Mouse (Mus musculus) stomach, adult 2 months (tissue): ENCODE results near the gene Map3k19. TPM values are rescaled to one million over a fixed set of nuclear protein-coding genes. Genes with fewer than 3 reads are reported as not detected.

Source experiments
- polyA plus RNA-seq: library from polyadenylated mRNA; depleted of rRNA; stranded (reverse); fragments of >200 nt; gene quantifications from 2 replicates; pipeline ENCODE4 v1.2.3, GENCODE M21; 2012; rRNA removed

The Map3k19 gene
- polyA plus RNA-seq: not detected in 2 replicates

DNA sequence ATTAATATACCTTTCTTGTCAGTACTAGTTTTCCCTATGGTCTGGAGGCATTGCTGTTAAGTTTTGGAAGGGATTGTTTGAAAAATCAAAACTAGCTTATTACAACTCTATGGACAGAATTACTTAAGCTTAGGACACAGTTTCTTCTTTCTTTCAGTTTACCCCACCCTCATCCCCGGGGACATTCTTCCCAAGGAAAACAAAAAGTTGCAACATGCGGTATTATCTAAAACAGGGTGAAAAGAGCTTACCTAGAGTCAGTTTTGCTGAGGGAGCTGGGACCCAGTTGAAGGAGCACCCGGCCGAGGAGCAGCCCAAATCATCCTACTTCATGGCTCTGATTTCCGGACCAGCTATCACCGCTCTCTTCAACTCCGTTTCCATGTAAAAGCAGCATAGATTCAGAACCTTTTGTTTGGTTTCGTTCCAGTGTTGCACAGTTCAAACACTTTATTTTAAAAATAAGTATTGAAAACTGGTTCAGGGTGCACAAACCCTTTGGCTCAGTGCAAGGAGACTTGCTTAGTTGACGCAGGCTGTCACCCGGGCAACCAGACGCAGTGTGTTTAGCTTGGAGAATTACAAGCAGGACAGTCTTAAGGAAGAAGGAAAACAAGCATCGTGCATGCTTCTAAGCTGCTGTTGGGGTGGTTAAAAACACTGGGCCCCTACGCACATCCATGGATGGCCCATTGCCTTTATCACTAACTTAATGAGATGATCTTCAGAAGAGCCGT lies at the start of gene Map3k19:
Gene Map3k19, minus strand, starts transcription at position 546 of the 737 bp plus-strand sequence.

DNA sequence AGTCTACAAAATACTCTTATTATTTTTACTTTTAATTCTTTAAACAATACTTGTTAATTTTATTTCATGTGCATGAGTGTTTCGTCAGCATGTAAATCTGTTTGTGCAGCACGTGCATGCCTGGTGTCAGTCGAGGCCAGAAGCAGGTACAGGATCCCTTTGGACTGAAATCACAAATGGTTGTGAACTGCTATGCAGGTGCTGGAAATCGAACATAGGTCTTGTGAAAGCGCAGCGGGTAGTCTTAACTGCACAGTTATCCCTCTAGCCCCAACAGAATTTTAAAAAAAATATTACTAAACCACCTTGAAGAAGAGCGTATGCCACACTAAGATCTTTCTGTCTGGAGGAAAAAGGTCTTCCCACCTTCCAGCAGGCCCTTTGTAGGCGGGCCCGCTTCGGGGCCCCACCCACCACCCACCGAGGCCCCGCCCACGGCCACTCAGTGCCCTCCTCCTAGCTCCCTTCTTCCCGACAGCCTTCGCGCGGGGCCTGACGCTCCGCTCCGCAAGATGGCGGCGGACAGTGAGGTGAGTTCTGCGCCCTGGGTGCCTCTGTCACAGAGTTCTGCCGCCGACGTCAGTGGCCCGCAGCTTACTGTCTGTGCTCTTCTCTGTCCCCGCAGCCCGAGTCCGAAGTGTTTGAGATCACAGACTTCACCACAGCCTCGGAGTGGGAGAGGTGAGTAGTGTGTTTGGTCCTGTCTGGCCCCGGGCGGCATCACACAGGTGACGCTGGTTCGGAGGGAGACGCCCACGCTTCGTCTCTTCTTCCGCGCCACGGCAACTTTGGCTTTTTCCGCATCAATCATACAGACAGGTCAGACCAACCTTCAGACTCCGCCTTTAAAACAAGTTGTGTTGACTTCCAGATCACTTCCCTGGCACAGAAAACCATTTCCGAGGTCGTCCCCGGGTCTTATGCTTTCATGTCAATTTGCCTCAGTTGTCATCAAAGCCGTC lies 13.8 kb upstream of the Map3k19 start, which contains the start of gene Rab3gap1:
Gene Rab3gap1, plus strand, starts transcription at position 474 of the 962 bp plus-strand sequence.

DNA sequence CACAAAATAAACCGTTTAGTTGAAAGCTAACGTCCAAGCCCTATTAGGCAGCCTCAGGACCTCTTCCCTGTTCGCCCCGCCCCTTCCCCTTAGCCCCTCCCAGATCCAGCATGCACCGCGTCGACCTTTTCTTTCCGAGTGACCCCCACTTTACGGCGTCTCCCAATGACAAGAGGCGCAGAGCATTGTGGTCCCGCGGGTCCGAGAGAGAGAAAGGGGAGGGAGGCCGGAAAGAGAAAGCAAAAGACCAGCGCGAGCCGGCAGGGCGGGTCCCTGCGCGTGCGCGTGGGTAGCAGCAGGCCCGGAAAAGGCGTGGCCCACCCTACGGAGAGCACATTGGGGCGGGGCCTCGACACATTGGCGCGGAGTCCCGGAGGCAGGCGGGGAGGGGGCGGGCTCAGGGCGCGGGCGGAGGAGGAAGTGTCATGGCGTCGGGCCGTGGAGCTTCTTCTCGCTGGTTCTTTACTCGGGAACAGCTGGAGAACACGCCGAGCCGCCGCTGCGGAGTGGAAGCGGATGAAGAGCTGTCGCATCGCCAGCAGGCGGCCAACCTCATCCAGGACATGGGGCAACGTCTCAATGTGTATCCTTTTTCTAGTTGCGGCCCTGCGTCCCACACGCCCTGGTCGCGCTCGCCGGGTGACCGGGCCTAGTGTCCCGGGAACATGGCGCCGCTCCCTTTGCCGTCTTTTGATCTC lies 80.9 kb downstream of the Map3k19 start, which contains the start of gene Ccnt2:
Gene Ccnt2, plus strand, starts transcription at position 362 of the 698 bp plus-strand sequence.

Other genes starting within 250 kb of the Map3k19 start
- gene Tmem163, start 175.5 kb downstream of the Map3k19 start, polyA plus RNA-seq: 0.48 and 0.61 TPM in 2 replicates
- gene Acmsd, start 125.6 kb downstream of the Map3k19 start, polyA plus RNA-seq: not detected in 2 replicates
- gene Ccnt2, start 80.9 kb downstream of the Map3k19 start, polyA plus RNA-seq: 2.1 and 3.0 TPM in 2 replicates
- 9.9 and 13.6 TPM in 2 replicates for gene Rab3gap1, start 13.7 kb upstream of the Map3k19 start, polyA plus RNA-seq
- gene Zranb3, start 248.0 kb upstream of the Map3k19 start, polyA plus RNA-seq: 0.28 and 0.31 TPM in 2 replicates
- 15.3 and 21.4 TPM in 2 replicates for gene R3hdm1, start 248.3 kb upstream of the Map3k19 start, polyA plus RNA-seq